In the genomic region with DNA sequence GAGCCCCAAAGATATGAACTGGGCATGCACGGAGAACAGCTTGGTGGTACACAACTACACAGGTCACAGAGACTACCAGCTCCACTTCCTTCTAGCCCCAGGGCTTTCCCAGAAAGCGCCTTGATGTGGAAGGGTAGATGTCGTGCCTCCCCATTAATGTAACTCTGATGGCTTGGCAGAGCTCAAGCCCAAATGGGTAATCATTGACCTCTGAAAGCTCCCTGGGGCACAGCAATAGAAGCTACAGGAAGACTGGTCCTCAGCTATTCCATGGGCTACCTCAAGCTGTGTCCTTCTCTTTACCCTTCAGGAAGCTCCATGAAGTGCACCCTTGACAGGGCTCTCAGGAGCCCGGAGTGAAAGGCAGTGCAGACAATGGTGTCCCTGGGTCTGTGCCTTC, we compare ENCODE assay signal across 24 mouse cellular contexts. TPM values are rescaled to one million over a fixed set of nuclear protein-coding genes. Genes with fewer than 3 reads are reported as not detected.
A peak's percentile ranks its signal among the peaks of the same experiment; 100 is the strongest.
DNase-seq lines count a peak whose midpoint lies in the region; ATAC-seq lines count a peak whose summit lies in the region.
"Had no signal": no experiment of that assay in that cellular context is flagged by ENCODE, and none has a peak within 500 bp of the region (broad histone marks: within the 10 kb centered on the region; RNA-seq: fewer than 3 reads in every experiment).

No protein-coding gene starts in this region.

- no peak overlapping the region for H3K27ac ChIP-seq in limb, embryonic 15.5 days
- no peak overlapping the region for H3K27ac ChIP-seq in limb, embryonic 10.5 days
- no peak overlapping the region for H3K27ac ChIP-seq in kidney, embryonic 14.5 days (ENCODE audit: low read depth, low read length)
- H3K27ac ChIP-seq in hindbrain, embryonic 11.5 days (ENCODE audit: low read depth, low read length): no peak overlapping the region
- H3K27ac ChIP-seq: embryonic facial prominence, embryonic 13.5 days; forebrain, embryonic 12.5 days; hindbrain, embryonic 13.5 days had no signal

- 71% methylated on average over 4 of the region's 4 CpGs for WGBS in limb, embryonic 15.5 days
- 84% methylated on average over 4 of the region's 4 CpGs for WGBS in limb, embryonic 10.5 days
- 75% methylated on average over 4 of the region's 4 CpGs for WGBS in kidney, embryonic 14.5 days
- 75% methylated on average over 4 of the region's 4 CpGs for WGBS in hindbrain, embryonic 11.5 days

- H3K9me3 ChIP-seq in limb, embryonic 15.5 days: no peaks in the 10 kb centered on the region
- H3K9me3 ChIP-seq in limb, embryonic 10.5 days (replicated peaks): no peaks in the 10 kb centered on the region
- no peaks in the 10 kb centered on the region for H3K9me3 ChIP-seq in kidney, embryonic 14.5 days (ENCODE audit: control insufficient read depth, low read length)
- no peaks in the 10 kb centered on the region for H3K9me3 ChIP-seq in hindbrain, embryonic 11.5 days (ENCODE audit: control insufficient read depth, low read length)
- H3K9me3 ChIP-seq: embryonic facial prominence, embryonic 13.5 days; forebrain, embryonic 12.5 days; heart, embryonic 12.5 days; hindbrain, embryonic 13.5 days had no signal

- H3K4me3 ChIP-seq in limb, embryonic 15.5 days: no peak overlapping the region
- no peak overlapping the region for H3K4me3 ChIP-seq in limb, embryonic 10.5 days
- no peak overlapping the region for H3K4me3 ChIP-seq in kidney, embryonic 14.5 days (ENCODE audit: low read length)
- H3K4me3 ChIP-seq in hindbrain, embryonic 11.5 days (ENCODE audit: low read depth, low read length): no peak overlapping the region
- H3K4me3 ChIP-seq: embryonic facial prominence, embryonic 13.5 days; forebrain, embryonic 12.5 days; heart, embryonic 12.5 days; hindbrain, embryonic 13.5 days had no signal

- H3K9ac ChIP-seq in limb, embryonic 15.5 days: no peak overlapping the region
- H3K9ac ChIP-seq in kidney, embryonic 14.5 days (ENCODE audit: low read depth, low read length): no peak overlapping the region
- H3K9ac ChIP-seq in hindbrain, embryonic 11.5 days (ENCODE audit: low read depth, low read length): no peak overlapping the region
- H3K9ac ChIP-seq: embryonic facial prominence, embryonic 13.5 days; forebrain, embryonic 12.5 days; forebrain, postnatal 0 days; heart, embryonic 12.5 days; hindbrain, embryonic 13.5 days had no signal

- no peak overlapping the region for H3K4me2 ChIP-seq in limb, embryonic 15.5 days
- no peak overlapping the region for H3K4me2 ChIP-seq in kidney, embryonic 14.5 days (replicated peaks; ENCODE audit: low read depth, low read length)
- H3K4me2 ChIP-seq in hindbrain, embryonic 11.5 days (replicated peaks; ENCODE audit: low read depth, low read length): no peak overlapping the region
- H3K4me2 ChIP-seq: embryonic facial prominence, embryonic 13.5 days; forebrain, embryonic 12.5 days; heart, embryonic 12.5 days; hindbrain, embryonic 13.5 days had no signal

- 0 out of 2 replicates have a peak, but pooled peaks have one; percentile 6 for ATAC-seq in limb, embryonic 15.5 days (ENCODE audit: insufficient number of reproducible peaks, low FRiP score, low TSS enrichment, low read depth)
- peak; percentile 52; the same call in 1 of the 2 replicates for ATAC-seq in kidney, embryonic 14.5 days (ENCODE audit: low FRiP score, low TSS enrichment)
- ATAC-seq in hindbrain, embryonic 11.5 days (ENCODE audit: low FRiP score): no peak
- ATAC-seq: forebrain, postnatal 0 days had no signal

- no peak for DNase-seq in limb, embryonic 10.5 days (ENCODE audit: low spot score)
- DNase-seq in kidney, postnatal 10 days: peak; percentile 63
- DNase-seq in kidney, postnatal 4 days: peak; percentile 49 to 71
- DNase-seq in hindbrain, embryonic 11.5 days (ENCODE audit: low spot score): no peak
- DNase-seq in layer of hippocampus, postnatal 25 days (ENCODE audit: extremely low spot score in 1 of 2, low spot score in 1 of 2): no peak
- DNase-seq in adrenal gland, adult 8-10 months: no peak
- DNase-seq: adrenal gland, postnatal 14 days; cerebellum, adult 11-12 months; cerebellum, adult 9-11 months; cerebellum, postnatal 36 days; forebrain, postnatal 0 days; gastrocnemius, postnatal 14 days had no signal

- H3K4me1 ChIP-seq in limb, embryonic 15.5 days: 0 out of 2 replicates have a peak, but pooled peaks cover 3% of the 10 kb centered on the region
- 0 out of 2 replicates have a peak, but pooled peaks cover 4% of the 10 kb centered on the region for H3K4me1 ChIP-seq in limb, embryonic 10.5 days
- no peaks in the 10 kb centered on the region for H3K4me1 ChIP-seq in kidney, embryonic 14.5 days (ENCODE audit: control insufficient read depth, insufficient read depth, low read length)
- H3K4me1 ChIP-seq in hindbrain, embryonic 11.5 days (replicated peaks; ENCODE audit: control insufficient read depth, insufficient read depth, low read length): no peaks in the 10 kb centered on the region
- H3K4me1 ChIP-seq: forebrain, embryonic 12.5 days; hindbrain, embryonic 13.5 days had no signal

- H3K27me3 ChIP-seq in limb, embryonic 15.5 days: 0 out of 2 replicates have a peak, but pooled peaks cover 2% of the 10 kb centered on the region
- no peaks in the 10 kb centered on the region for H3K27me3 ChIP-seq in limb, embryonic 10.5 days (ENCODE audit: low read depth, poor library complexity, severe bottlenecking)
- H3K27me3 ChIP-seq in kidney, embryonic 14.5 days (ENCODE audit: control insufficient read depth, insufficient read depth, low read length): no peaks in the 10 kb centered on the region
- H3K27me3 ChIP-seq in hindbrain, embryonic 11.5 days (ENCODE audit: control insufficient read depth, insufficient read depth, low read length): no peaks in the 10 kb centered on the region
- H3K27me3 ChIP-seq: forebrain, embryonic 12.5 days; hindbrain, embryonic 13.5 days had no signal

- H3K36me3 ChIP-seq in limb, embryonic 15.5 days: no peaks in the 10 kb centered on the region
- no peaks in the 10 kb centered on the region for H3K36me3 ChIP-seq in limb, embryonic 10.5 days
- no peaks in the 10 kb centered on the region for H3K36me3 ChIP-seq in kidney, embryonic 14.5 days (ENCODE audit: control insufficient read depth, insufficient read depth, low read length)
- no peaks in the 10 kb centered on the region for H3K36me3 ChIP-seq in hindbrain, embryonic 11.5 days (ENCODE audit: control insufficient read depth, insufficient read depth, low read length)
- H3K36me3 ChIP-seq: embryonic facial prominence, embryonic 13.5 days; forebrain, embryonic 12.5 days; heart, embryonic 12.5 days; hindbrain, embryonic 13.5 days had no signal

RNA-seq across cellular contexts. Expression of a gene that starts 12.6 kb away (rescaled TPM):
- not detected in 2 replicates for polyA plus RNA-seq in limb, embryonic 15.5 days (2015; fragmentation: Nextera tagmentation; extraction: Ambion mirVana)
- not detected in 2 replicates for polyA plus RNA-seq in limb, embryonic 10.5 days (2016; fragmentation: Nextera tagmentation; extraction: Ambion mirVana)
- 1.4 and 3.3 TPM in 2 replicates for polyA plus RNA-seq in kidney, embryonic 14.5 days (2014; fragmentation: Nextera tagmentation; extraction: Ambion mirVana)
- not detected in 2 replicates for polyA plus RNA-seq in hindbrain, embryonic 11.5 days (2014; fragmentation: Nextera tagmentation; extraction: Ambion mirVana)
- total RNA-seq in layer of hippocampus, postnatal 25 days (2021): not detected
- not detected for total RNA-seq in adrenal gland, adult 8-10 months (2022)
- total RNA-seq: adrenal gland, postnatal 14 days; forebrain, postnatal 0 days; gastrocnemius, adult 18-20 months; gastrocnemius, postnatal 14 days; heart, adult 8-10 months; heart, postnatal 25 days; MEL had no signal
- polyA plus RNA-seq: C2C12; embryonic facial prominence, embryonic 13.5 days; forebrain, embryonic 12.5 days; forebrain, postnatal 0 days; gonadal fat pad, adult 2 months; heart, embryonic 12.5 days; hindbrain, embryonic 13.5 days had no signal

RNA-seq across cellular contexts. Expression of a gene that starts 40.8 kb away (rescaled TPM):
- 0.07 and 0.14 TPM in 2 replicates for polyA plus RNA-seq in limb, embryonic 15.5 days (2015; fragmentation: Nextera tagmentation; extraction: Ambion mirVana)
- polyA plus RNA-seq in limb, embryonic 10.5 days (2016; fragmentation: Nextera tagmentation; extraction: Ambion mirVana): 0.30 and 0.39 TPM in 2 replicates
- 0.40 and 1.2 TPM in 2 replicates for polyA plus RNA-seq in kidney, embryonic 14.5 days (2014; fragmentation: Nextera tagmentation; extraction: Ambion mirVana)
- polyA plus RNA-seq in hindbrain, embryonic 11.5 days (2014; fragmentation: Nextera tagmentation; extraction: Ambion mirVana): 0.35 and 0.36 TPM in 2 replicates
- total RNA-seq in layer of hippocampus, postnatal 25 days (2021): under 1 TPM; 0.17 to 0.31 TPM
- total RNA-seq in adrenal gland, adult 8-10 months (2022): 1 to 10 TPM in 3 of 4 experiments, under 1 TPM in 1; 0.66 to 2.1 (median 1.8) TPM
- total RNA-seq: gastrocnemius, adult 18-20 months; gastrocnemius, postnatal 14 days; MEL had no signal
- polyA plus RNA-seq: C2C12 had no signal

Comparison
In these comparisons a context has a peak if more than half of its experiments do, and no peak if none do; other contexts are left out.
1. DNase-seq: peak in kidney, postnatal 10 days (single experiment) and kidney, postnatal 4 days (2 of 2); none in limb, embryonic 10.5 days (single experiment), hindbrain, embryonic 11.5 days (single experiment), layer of hippocampus, postnatal 25 days (0 of 2) and adrenal gland, adult 8-10 months (single experiment).